Mouse (Mus musculus): ENCODE measurements at regions not wholly inside any gene's neighbourhood (a gene's known extent, or its start where the extent isn't known, plus 50 kb on each side); places are given as distances from the start of the nearest gene placed in this dataset.

DNA sequence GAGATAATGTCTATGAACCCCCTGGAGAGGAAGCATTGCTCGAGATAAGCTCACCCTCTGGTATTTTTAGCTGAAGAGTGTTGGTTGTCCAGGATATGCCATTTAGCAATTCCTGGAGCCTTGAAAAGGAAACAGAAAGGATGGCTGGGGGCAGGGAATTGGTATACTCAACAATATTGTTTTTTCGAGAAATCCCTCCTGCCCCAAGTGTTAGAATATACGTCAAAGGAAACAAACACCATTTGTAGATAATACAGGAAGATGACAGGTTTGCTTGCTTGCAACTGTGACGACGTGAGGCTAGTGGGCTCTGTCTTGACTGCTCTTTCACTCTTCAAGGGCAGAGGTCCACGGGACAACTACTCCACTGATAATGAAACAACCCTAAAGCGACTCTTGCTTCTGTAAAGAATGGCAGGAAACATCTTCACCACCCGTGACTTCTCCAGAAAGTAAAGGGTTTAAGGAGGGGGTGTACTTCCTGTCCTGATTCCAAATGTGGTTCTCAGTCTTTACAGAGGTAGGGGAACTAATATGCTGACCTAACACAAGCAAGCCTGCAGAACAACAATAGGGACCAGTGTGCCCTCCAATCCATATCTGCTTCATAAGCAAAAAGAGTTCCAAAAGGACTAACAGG is 270.3 kb downstream of the Ets1 start:
- no peak for DNase-seq (ENCODE audit: low read depth, low spot score)

DNA sequence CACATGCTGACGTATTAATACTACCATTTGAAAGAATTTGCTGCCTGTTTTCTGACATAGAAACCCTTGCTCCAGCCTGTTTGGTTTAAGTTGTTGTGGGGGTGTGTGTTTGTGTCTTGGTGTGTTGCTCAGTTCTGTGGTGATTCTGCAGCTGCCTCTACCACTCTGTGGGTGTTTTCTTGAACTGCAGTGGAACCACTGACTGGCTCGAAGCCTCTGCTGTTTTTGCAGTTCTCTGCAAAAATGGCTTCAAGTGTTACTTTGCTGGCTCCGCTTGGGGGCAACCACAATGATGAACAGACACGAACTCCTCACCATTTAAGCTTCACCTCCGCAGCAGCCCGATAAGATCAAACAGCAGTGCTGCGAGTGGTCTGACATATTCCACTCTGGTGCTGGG is 274.6 kb downstream of the Ets1 start:
- DNase-seq (ENCODE audit: low read depth, low spot score): no peak

GRCm38 (mm10) chr9:32915633-32916032 is 279.6 kb downstream of the Ets1 start:
- no peak for DNase-seq (ENCODE audit: low read depth, low spot score)

DNA sequence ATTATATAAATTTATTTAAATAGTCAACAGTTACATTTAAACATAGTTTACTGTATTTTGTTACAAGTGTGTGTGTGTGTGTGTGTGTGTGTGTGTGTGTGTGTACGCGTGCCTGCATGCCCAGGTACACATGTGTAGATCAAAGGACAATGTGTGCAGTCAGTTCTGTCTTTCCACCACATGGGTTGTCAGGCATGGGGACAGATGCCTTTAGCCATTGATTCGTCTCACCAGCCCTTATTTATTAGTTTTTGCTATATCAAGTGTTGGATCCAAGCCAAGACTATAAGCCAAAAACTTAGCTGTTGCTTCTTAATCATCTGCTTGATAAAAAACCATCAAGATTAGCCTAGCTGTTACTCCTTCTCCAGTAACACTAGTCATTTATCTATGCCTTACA is 280.7 kb downstream of the Ets1 start:
- no peak for DNase-seq (ENCODE audit: low read depth, low spot score)

GRCm38 (mm10) chr9:32923925-32924324 is 287.9 kb downstream of the Ets1 start:
- no peak for DNase-seq (ENCODE audit: low read depth, low spot score)

- no peak for DNase-seq (ENCODE audit: low read depth, low spot score)
Measured at GRCm38 (mm10) chr9:32924333-32924886, 288.4 kb downstream of the Ets1 start.

DNA sequence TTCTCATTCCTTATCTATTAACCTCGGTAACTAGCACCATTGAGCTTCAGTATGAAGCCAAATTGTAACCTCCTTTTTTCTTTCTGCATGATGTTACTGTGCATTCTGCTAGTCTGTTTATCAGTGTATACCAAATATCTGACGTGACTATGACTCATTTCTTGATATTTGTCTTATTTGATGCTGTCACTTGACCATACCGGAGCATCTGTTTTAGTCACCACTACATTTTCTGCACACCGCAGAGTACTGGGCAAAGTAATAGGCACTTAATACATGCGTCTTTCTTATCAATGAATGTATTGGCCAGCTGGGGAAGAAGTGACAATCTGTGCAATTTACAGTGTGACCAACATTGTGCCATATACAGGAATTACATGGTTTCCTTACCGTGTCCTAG is 289.0 kb downstream of the Ets1 start:
- DNase-seq (ENCODE audit: low read depth, low spot score): no peak

- no peak for DNase-seq (ENCODE audit: low read depth, low spot score)
Measured at GRCm38 (mm10) chr9:32925720-32926595, 289.9 kb downstream of the Ets1 start.

DNA sequence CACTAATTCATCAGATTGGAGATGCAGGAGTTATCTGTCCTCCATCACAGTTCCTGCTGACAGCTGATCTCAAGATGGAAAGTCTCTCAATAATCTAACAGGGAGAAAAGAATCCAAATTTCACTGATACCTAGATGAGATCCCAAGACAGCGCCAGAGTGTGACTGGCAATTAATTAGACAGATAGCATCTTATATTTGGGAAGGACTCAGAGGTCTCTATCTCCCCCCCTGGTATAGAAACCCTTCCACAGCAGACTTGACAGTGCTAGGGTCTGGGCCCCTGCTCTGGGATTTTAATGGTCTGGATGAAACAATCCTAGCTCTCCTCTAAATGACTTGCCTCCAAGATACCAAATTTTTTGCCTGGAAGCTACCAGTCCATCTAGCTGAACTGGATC is 291.6 kb downstream of the Ets1 start:
- no peak for DNase-seq (ENCODE audit: low read depth, low spot score)

GRCm38 (mm10) chr9:32928289-32929000 is 292.4 kb downstream of the Ets1 start:
- no peak for DNase-seq (ENCODE audit: low read depth, low spot score)

GRCm38 (mm10) chr9:32929331-32929730 is 293.3 kb downstream of the Ets1 start:
- no peak for DNase-seq (ENCODE audit: low read depth, low spot score)

GRCm38 (mm10) chr9:32929826-32930225 is 293.8 kb downstream of the Ets1 start:
- no peak for DNase-seq (ENCODE audit: low read depth, low spot score)

GRCm38 (mm10) chr9:32931266-32932005 is 295.4 kb downstream of the Ets1 start:
- peak; percentile 35 for DNase-seq (ENCODE audit: low read depth, low spot score)

GRCm38 (mm10) chr9:32933237-32934071 is 297.4 kb downstream of the Ets1 start:
- peak; percentile 27 for DNase-seq (ENCODE audit: low read depth, low spot score)

GRCm38 (mm10) chr9:32934436-32934835 is 298.4 kb downstream of the Ets1 start:
- DNase-seq (ENCODE audit: low read depth, low spot score): no peak

DNA sequence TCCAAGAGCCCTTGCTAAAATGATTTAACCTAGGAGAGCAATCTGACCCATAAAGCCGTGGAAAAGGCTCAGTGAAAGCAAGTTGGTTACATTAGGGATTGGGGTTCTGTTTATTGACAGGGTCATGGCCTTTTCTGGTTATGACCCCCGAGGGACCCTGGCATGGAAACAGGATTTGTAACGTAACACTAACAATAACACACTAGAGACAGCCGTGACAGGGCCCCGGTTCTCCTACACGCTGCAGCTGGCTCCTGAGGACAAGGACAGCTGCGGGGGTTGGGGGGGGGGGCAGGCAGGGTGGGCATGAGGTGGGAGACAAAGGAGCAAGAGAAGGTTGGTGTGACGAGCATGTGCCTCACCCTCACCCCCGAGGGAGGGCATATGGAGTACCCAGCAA is 300.4 kb downstream of the Ets1 start:
- no peak for DNase-seq (ENCODE audit: low read depth, low spot score)

DNA sequence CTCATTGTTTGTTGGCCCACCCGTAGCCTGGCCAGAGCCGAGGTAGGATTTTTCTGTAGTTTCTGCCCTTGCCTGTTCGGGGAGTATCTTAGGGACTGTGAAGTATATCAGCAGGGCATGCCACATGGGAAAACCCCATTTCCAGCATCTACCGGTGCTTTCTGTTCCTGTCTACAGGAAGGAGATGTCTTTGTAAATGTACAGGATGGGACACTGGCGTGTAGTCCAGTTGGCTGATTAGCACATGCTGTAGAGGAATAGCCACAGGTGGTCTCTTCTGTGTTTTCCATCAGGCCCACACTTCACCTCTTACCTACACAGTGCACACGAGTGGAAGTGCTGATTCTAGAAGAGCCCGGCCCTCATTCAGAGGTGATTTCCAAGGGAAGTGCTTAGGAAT is 301.4 kb downstream of the Ets1 start:
- DNase-seq (ENCODE audit: low read depth, low spot score): no peak

GRCm38 (mm10) chr9:32938857-32939256 is 302.8 kb downstream of the Ets1 start:
- no peak for DNase-seq (ENCODE audit: low read depth, low spot score)

DNA sequence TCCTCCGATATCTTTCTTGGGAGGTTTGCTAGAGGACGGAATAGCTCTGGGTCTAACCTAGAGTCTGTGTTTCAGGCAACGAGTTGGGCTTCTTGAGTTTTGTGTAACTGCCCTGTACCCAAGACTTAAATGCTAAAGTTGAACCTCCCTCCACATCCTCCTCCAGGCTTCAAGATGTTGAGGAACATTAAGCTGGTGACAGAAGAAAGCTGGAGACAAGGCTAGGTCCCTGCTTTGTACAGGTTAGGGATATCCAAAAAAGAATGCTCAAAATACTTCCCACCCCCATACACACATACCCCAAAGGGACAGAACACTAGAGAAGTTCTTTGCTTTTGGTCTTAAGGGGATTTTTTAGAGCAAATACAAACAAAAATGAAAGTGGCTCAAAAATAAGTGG is 303.6 kb downstream of the Ets1 start:
- DNase-seq (ENCODE audit: low read depth, low spot score): no peak

DNA sequence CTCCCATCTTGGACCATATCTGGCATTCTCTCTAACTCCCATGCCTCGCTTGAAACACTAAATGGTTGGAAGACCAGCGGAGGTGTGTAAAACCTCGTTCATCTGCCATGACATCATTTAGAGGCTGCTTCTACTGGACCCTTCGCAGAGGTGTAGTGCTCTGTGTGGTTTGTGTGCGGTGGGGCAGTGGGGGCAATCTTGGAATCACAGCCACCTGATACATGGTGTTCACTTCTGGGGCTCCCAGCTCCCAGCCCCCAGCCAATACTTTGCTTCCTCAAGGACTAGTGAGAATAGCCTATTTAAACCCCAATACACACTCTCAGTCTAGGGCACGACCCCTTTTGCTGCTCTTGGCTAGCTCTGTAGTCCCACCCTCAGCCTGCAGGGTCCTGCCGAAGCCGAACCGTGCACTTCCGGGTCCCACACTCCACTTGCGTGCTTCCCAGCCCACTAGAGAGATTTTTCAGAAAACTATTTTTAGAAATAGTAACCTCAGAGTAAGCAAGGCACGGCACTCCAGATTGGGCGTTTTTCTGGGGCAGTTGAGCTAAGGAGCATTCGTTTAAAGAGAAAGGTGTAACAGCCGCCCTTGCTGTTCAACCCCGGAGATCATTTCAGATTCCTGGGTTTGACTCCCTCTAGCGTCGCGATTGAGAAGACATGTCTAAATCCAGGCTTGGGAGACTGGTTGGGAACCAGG is 304.2 kb downstream of the Ets1 start:
- DNase-seq (ENCODE audit: low read depth, low spot score): peak; percentile 80

Data from ZHBTc4 (cell line).